Mouse (Mus musculus) liver, embryonic 15.5 days (tissue): ENCODE data around the gene Tcl1. TPM values are rescaled to one million over a fixed set of nuclear protein-coding genes. Genes with fewer than 3 reads are reported as not detected.

Experiments
- ATAC-seq: fragments of 200-750 bp; cut with Nextera tagmentation; 2 replicates; pipeline ENCODE4 v1.8.0; 2017; ENCODE audit warnings: moderate number of reproducible peaks, mild to moderate bottlenecking, moderate library complexity; ENCODE audit not compliant: insufficient read depth
- H3K27ac ChIP-seq: fragments of 300-500 bp; sonication (generic); replicated peaks from 2 replicates; pipeline ENCODE4 v1.5.1; 2015; ENCODE audit warnings: mild to moderate bottlenecking, inconsistent platforms
- H3K27me3 ChIP-seq: fragments of 300-500 bp; sonication (generic); 2 replicates; pipeline ENCODE4 v1.6.1; 2015; ENCODE audit warnings: mild to moderate bottlenecking, inconsistent platforms
- H3K36me3 ChIP-seq: fragments of 300-500 bp; sonication (generic); replicated peaks from 2 replicates; pipeline ENCODE4 v1.6.1; 2015; ENCODE audit warnings: moderate library complexity, mild to moderate bottlenecking, inconsistent platforms
- H3K4me1 ChIP-seq: fragments of 300-500 bp; sonication (generic); replicated peaks from 2 replicates; pipeline ENCODE4 v1.6.1; 2015; ENCODE audit warnings: inconsistent platforms
- H3K4me2 ChIP-seq: fragments of 300-500 bp; sonication (generic); 2 replicates; pipeline ENCODE4 v1.6.1; 2015; ENCODE audit warnings: moderate library complexity, mild to moderate bottlenecking, inconsistent platforms
- H3K4me3 ChIP-seq: fragments of 300-500 bp; sonication (generic); replicated peaks from 2 replicates; pipeline ENCODE4 v1.5.1; 2015; ENCODE audit warnings: mild to moderate bottlenecking, inconsistent platforms
- H3K9ac ChIP-seq: fragments of 300-500 bp; sonication (generic); 2 replicates; pipeline ENCODE4 v1.6.1; 2015; ENCODE audit warnings: moderate library complexity, mild to moderate bottlenecking, inconsistent platforms
- H3K9me3 ChIP-seq: fragments of 300-500 bp; sonication (generic); replicated peaks from 2 replicates; pipeline ENCODE4 v1.6.1; 2016; ENCODE audit warnings: inconsistent platforms
- WGBS: fragments of 180-500 bp; shearing (Covaris S2); methylation state at CpG from one replicate; pipeline ENCODE4 v1.1.7; 2015; ENCODE audit warnings: mixed read lengths; ENCODE audit not compliant: insufficient replicate concordance; 5-methylcytosine and 5-hydroxymethylcytosine counted together
- polyA plus RNA-seq: library from polyadenylated mRNA; unstranded; fragments of >200 nt; fragmentation: Nextera tagmentation; extraction: Ambion mirVana; gene quantifications from 2 replicates; pipeline ENCODE4 v1.2.1, GENCODE M21; 2015

Gene Tcl1
- polyA plus RNA-seq: not detected in 2 replicates

DNA sequence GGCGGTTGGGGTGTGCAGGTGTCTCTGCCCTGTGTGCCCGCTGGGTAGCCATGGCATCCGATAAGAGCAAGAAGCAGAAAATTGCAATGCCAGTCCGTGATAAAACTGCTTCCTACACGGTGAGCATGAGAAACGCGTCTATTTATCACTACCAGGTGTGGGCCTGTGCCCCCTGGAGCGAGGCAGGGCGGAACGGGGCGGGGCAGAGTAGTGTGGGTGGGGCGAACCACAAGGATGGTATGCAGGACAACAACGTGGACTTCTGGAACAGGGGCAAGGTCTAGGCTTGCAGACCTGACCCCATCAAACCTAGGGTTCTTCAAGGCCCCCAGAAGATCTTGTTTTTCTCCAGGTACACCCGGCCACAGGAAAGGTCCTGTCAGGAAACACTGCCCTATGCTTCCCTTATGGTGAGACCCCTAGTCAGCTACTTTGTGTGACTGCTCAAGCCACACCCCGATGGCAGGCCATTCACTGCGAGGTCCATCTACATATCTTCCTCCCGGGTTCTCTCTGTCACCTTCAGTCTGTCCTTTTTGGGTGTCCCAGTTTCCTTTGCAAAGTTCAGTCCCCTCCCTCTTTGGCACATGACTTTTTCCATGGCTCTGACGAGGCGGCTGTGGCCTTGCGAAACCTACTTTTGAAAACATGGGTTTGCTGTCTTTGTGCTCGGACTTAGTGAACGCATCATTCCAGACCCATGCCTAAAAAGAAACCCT, at the start of gene Tcl1:
TSS of gene Tcl1 (minus strand) at position 193 of the 719 bp plus-strand sequence.
- no peak within 1 kb of the TSS for H3K4me3 ChIP-seq
- no peaks in the 10 kb centered on the region for H3K27me3 ChIP-seq
- no peaks in the 10 kb centered on the region for H3K9me3 ChIP-seq
- no peak for ATAC-seq
- WGBS: 72% methylated on average over 22 of the region's 22 CpGs
- no peak within 1 kb of the TSS for H3K27ac ChIP-seq
- H3K4me1 ChIP-seq: no peaks in the 10 kb centered on the region
- no peaks in the 10 kb centered on the region for H3K36me3 ChIP-seq
- no peak within 1 kb of the TSS for H3K4me2 ChIP-seq
- no peak within 1 kb of the TSS for H3K9ac ChIP-seq

DNA sequence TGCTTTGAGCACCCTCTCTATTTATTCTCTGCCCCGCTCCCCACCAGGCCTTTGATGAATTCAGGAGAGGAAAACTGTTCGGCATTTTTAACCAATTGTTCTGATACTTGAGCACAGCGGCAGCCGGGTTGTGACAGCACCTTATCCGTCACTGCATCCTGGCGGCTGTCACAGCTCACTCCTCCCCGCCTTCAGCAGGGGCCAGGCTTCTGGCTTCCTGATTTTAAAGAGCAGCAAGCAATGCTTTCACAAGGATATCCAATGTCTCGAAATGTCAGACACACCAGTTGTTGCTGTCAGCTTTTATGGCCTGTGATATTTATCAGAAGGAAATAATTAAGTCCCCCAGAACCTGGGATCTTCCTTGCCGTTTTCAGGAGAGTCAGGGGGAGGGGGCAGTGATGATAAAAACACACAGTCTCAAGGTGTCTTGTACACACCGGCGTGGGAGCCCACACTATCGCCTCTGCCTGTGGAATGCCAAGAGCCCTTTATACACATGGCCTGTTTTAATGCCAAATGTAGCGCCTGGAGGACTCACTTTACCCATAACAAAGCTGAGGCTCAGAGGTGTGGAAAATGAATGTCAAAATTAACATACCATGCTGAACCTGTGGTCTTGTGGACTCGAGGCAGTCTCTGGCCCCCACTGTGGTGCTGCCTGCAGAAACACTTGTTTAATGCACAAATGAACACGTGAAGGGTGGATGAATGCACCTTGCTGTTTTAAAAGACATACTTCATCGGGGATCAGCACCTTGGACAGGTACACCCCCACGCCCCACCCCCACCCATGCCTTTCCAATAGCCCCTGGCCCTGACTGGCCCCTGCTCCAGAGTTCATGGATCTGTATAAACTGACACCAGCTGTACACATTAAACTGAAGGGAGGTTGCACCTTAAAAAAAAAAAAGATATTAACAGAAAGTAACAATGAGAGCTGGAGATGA, 48.7 kb upstream of the Tcl1 start:
- H3K4me1 ChIP-seq: no peaks in the 10 kb centered on the region
- no peaks in the 10 kb centered on the region for H3K36me3 ChIP-seq
- no peak overlapping the region for H3K4me3 ChIP-seq
- no peak overlapping the region for H3K27ac ChIP-seq
- no peak overlapping the region for H3K4me2 ChIP-seq
- ATAC-seq: no peak
- no peaks in the 10 kb centered on the region for H3K27me3 ChIP-seq
- WGBS: 44% methylated on average over 17 of the region's 17 CpGs
- H3K9me3 ChIP-seq: no peaks in the 10 kb centered on the region
- no peak overlapping the region for H3K9ac ChIP-seq

DNA sequence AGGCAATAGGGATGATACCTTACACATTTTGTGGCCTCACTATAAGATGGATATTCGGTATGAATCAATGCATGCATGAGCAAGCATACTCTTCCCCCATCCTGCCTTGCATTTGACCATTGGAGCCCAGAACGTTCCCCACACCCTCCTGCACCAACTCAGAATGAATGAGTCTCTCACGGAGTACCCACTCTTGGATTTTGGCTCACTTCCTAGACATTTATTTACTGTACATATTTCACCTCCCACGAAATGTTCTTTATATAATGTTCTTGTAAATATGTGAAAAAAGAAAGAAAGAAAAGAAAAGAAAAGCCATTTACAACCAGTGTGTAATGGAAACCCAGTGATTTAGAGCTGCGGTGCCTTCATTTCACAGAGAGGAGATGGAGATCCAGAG, 44.5 kb upstream of the Tcl1 start:
- H3K4me2 ChIP-seq: no peak overlapping the region
- H3K27me3 ChIP-seq: no peaks in the 10 kb centered on the region
- no peak overlapping the region for H3K9ac ChIP-seq
- no peak for ATAC-seq
- H3K4me3 ChIP-seq: no peak overlapping the region
- no peaks in the 10 kb centered on the region for H3K9me3 ChIP-seq
- no peaks in the 10 kb centered on the region for H3K4me1 ChIP-seq
- H3K36me3 ChIP-seq: no peaks in the 10 kb centered on the region
- WGBS: 45% methylated on average over 5 of the region's 5 CpGs
- no peak overlapping the region for H3K27ac ChIP-seq

DNA sequence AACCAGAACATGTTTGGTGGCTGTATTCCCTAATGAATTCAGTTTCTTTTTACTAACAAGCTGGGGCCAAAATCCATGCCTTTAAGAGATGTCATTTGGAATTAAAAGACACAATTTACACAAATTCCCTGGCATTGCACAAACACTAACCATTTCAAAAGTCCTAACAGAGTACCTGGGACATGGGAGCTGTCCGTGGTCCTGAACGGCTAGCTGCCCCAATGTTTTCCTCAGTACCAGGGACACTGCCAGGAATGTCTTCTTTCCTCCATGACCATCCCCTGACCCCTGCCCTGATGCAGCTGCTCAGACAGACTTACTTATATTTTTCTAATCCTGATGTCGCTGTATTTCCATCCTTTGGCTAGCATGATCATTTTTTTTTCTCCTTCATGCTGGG, 43.5 kb upstream of the Tcl1 start:
- Histone ChIP-seq H3K27me3 (no peaks in the 10 kb centered on the region), H3K27ac (no peak overlapping the region), H3K4me2 (no peak overlapping the region), H3K4me3 (no peak overlapping the region), H3K9ac (no peak overlapping the region), H3K9me3 (no peaks in the 10 kb centered on the region), H3K4me1 (no peaks in the 10 kb centered on the region), H3K36me3 (no peaks in the 10 kb centered on the region)
- 13% methylated on average over 3 of the region's 3 CpGs for WGBS
- ATAC-seq: no peak

DNA sequence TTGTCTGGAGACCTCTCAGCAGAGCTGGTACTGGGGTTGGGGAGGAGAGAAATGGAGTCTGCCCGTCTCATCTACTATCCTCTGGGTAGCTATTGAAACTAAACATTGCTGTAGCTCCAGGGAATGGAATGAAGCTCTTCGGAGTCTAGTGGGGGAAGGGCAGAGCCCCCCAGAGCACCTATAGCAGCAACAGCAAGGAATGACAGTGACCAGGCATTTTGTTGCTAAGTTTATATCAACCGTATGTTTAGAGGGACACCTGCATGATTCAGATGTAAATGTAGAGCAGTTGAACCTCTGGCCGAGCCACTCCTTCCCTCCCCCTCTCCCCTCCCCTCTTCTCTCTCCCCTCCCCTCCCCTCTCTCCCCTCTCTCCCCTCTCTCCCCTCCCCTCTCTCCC, 36.6 kb upstream of the Tcl1 start:
- Histone ChIP-seq H3K27ac (no peak overlapping the region), H3K4me1 (no peaks in the 10 kb centered on the region), H3K9me3 (no peaks in the 10 kb centered on the region), H3K9ac (no peak overlapping the region), H3K4me2 (no peak overlapping the region), H3K4me3 (no peak overlapping the region), H3K27me3 (no peaks in the 10 kb centered on the region), H3K36me3 (no peaks in the 10 kb centered on the region)
- ATAC-seq: no peak
- 23% methylated on average over 4 of the region's 4 CpGs for whole genome bisulfite sequencing

DNA sequence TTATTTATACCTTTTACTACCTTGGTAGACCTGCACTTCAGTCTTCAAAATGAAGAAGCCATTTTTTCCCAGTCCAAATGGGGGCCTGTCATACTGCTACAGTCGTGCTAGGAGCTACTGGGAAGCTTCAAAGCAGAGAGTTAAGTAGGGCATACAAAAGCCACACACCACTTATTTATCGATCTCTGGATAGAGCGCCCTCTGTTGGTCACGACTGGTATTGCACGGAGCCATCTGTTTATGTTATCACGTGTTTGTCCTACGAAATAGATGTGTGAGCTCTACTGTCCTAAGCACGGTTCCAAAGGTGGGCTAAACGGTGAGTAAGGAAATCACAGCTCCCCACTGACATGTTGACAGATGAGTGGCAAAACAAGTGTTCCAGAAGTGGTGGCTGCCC, 36.2 kb upstream of the Tcl1 start:
- Histone ChIP-seq H3K4me1 (no peaks in the 10 kb centered on the region), H3K36me3 (no peaks in the 10 kb centered on the region), H3K4me2 (no peak overlapping the region), H3K9me3 (no peaks in the 10 kb centered on the region), H3K27ac (no peak overlapping the region), H3K4me3 (no peak overlapping the region), H3K27me3 (no peaks in the 10 kb centered on the region), H3K9ac (no peak overlapping the region)
- ATAC-seq: no peak
- 10% methylated on average over 9 of the region's 9 CpGs for WGBS

DNA sequence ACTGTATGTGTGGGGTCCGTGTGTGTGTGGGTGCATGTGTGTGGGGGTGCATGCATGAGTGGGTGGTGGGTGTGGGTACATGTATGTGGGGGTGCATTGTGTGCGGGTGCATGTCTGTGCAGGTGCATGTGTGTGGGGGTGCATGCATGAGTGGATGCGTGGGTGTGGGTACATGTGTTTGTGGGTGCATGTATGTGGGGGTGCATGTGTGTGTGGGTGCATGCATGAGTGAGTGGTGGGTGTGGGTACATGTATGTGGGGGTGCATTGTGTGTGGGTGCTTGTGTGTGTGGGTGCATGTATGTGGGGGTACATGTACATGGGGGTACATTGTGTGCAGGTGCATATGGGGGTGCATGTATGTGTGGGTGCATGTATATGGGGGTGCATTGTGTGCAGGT, 31.2 kb upstream of the Tcl1 start:
- no peak overlapping the region for H3K4me3 ChIP-seq
- ATAC-seq: no peak
- H3K27ac ChIP-seq: no peak overlapping the region
- no peaks in the 10 kb centered on the region for H3K27me3 ChIP-seq
- no peak overlapping the region for H3K9ac ChIP-seq
- no peaks in the 10 kb centered on the region for H3K9me3 ChIP-seq
- H3K36me3 ChIP-seq: no peaks in the 10 kb centered on the region
- H3K4me2 ChIP-seq: no peak overlapping the region
- no peaks in the 10 kb centered on the region for H3K4me1 ChIP-seq
- WGBS: 70% methylated on average over 3 of the region's 3 CpGs

DNA sequence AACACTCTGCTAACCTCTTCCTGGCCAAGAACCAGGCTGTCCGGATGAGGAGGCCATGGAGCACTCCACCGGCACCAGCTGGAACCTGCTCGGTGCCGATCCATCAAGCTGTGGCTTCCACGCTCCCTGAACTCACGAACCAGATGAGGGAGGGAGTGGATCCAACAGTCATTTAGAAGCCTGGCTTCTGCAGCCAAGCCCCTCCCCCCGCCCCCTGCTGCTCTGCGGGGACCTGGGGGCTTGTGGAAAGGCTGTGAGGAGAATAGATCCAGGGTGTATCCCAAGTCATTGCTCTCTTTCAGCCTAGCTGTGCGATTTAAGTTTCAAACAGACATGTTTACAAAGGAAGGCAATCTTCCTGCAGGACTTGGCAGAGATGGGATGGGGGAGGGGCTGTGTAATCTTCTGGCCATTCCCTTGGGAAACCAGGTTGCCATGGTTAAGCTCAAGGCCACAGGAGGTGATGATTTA, 26.2 kb upstream of the Tcl1 start:
- Histone ChIP-seq H3K36me3 (no peaks in the 10 kb centered on the region), H3K9me3 (no peaks in the 10 kb centered on the region), H3K27ac (no peak overlapping the region), H3K9ac (no peak overlapping the region), H3K27me3 (no peaks in the 10 kb centered on the region), H3K4me3 (no peak overlapping the region), H3K4me1 (no peaks in the 10 kb centered on the region), H3K4me2 (no peak overlapping the region)
- ATAC-seq: no peak
- 17% methylated on average over 9 of the region's 9 CpGs for whole genome bisulfite sequencing

DNA sequence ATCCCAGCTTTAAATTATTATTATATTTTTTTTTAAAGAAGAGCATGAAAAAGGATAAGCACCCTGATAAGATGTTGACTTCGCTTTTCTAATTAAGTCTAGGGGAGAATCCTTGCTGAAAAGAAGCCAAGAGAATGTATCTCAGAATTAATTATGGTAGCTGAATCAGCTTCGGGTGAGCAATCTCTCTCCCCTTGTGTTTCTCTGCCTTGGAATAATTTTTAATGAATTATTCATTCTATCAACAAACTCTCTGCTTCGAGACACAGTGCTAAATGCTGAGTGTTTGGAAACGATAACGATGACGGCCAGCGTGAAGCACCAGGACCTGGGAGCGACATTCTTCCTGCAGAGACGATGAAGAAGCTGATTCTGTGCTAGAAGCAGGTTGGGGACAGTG, 16.5 kb upstream of the Tcl1 start:
- H3K27ac ChIP-seq: no peak overlapping the region
- H3K4me2 ChIP-seq: no peak overlapping the region
- H3K36me3 ChIP-seq: no peaks in the 10 kb centered on the region
- no peak for ATAC-seq
- H3K9ac ChIP-seq: no peak overlapping the region
- no peaks in the 10 kb centered on the region for H3K27me3 ChIP-seq
- WGBS: 66% methylated on average over 9 of the region's 9 CpGs
- no peaks in the 10 kb centered on the region for H3K9me3 ChIP-seq
- no peaks in the 10 kb centered on the region for H3K4me1 ChIP-seq
- no peak overlapping the region for H3K4me3 ChIP-seq

DNA sequence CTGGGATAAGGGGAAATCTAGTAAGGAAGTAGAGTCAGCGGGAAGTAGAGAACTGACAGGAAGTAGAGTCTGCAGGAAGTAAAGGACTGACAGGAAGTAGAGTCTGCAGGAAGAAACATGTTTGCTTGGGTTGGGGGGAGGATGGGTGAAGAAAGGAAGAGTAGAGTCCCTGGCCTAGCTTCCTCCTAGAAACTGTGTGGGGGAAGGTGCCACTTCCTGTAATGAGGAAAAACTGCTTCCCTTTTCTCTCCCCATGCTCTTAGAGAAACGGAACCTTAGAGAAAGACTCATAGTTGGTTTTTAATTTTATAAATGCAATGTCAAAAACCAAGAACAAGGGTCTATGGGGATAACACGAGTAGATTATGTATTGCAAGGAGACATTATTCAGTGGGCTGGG, 12.5 kb upstream of the Tcl1 start:
- ATAC-seq: no peak
- WGBS: 27% methylated on average over 3 of the region's 3 CpGs
- H3K9ac ChIP-seq: no peak overlapping the region

DNA sequence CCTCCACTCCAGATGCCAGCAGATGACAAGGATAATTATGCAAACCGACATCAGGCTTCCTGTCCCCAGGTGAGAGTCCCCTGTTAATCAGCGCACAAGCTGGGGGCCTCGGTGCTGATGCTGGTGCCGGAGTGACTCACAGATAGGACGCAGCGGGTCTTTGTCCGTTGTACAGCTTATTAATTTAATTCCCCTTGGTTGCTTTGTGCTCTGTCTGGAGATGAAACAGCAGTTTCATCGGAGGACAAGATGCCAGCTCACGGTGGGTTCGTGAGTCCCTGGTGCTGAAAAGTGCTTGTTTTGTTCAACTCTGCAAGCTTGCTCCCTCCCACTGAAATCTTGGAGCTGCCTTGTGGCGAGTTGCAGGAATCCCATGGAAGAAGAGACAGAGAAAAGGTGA, 11.8 kb upstream of the Tcl1 start:
- no peak overlapping the region for H3K4me2 ChIP-seq
- no peaks in the 10 kb centered on the region for H3K27me3 ChIP-seq
- no peak overlapping the region for H3K27ac ChIP-seq
- no peaks in the 10 kb centered on the region for H3K36me3 ChIP-seq
- no peaks in the 10 kb centered on the region for H3K9me3 ChIP-seq
- 68% methylated on average over 11 of the region's 11 CpGs for WGBS
- H3K4me1 ChIP-seq: no peaks in the 10 kb centered on the region
- H3K9ac ChIP-seq: no peak overlapping the region
- no peak overlapping the region for H3K4me3 ChIP-seq
- ATAC-seq: no peak

More for the DNA sequence above, 12.5 kb upstream of the Tcl1 start:
- Histone ChIP-seq H3K9me3 (no peaks in the 10 kb centered on the region), H3K4me1 (no peaks in the 10 kb centered on the region), H3K27ac (no peak overlapping the region), H3K4me3 (no peak overlapping the region), H3K36me3 (no peaks in the 10 kb centered on the region), H3K27me3 (no peaks in the 10 kb centered on the region), H3K4me2 (no peak overlapping the region)
